Mouse (Mus musculus) myocyte (in vitro differentiated cells): ENCODE data around the gene Tenm4. TPM values are rescaled to one million over a fixed set of nuclear protein-coding genes. Genes with fewer than 3 reads are reported as not detected.
A peak's percentile ranks its signal among the peaks of the same experiment; 100 is the strongest.

Experiments
- H3K27me3 ChIP-seq: one replicate; pipeline ENCODE4 v1.6.1; 2011; ENCODE audit not compliant: control insufficient read depth, insufficient read depth, insufficient read length
- H3K36me3 ChIP-seq: one replicate; pipeline ENCODE4 v1.6.1; 2011; ENCODE audit not compliant: control insufficient read depth, insufficient read depth
- H3K4me2 ChIP-seq: one replicate; pipeline ENCODE4 v1.6.1; 2011; ENCODE audit warnings: low read depth, control low read depth
- H3K4me3 ChIP-seq: one replicate; pipeline ENCODE4 v1.5.1; 2011; ENCODE audit warnings: mild to moderate bottlenecking, control low read depth, moderate library complexity
- H3K79me2 ChIP-seq: one replicate; pipeline ENCODE4 v1.6.1; 2011; ENCODE audit not compliant: control insufficient read depth, insufficient read depth
- H3ac ChIP-seq: one replicate; pipeline ENCODE4 v1.6.1; 2011; ENCODE audit not compliant: control insufficient read depth, insufficient read length
- MAX ChIP-seq: IDR thresholded peaks from one replicate; pipeline ENCODE4 v1.6.1; 2011; ENCODE audit warnings: low read depth, mild to moderate bottlenecking, control low read depth
- MYOD1 ChIP-seq, 3 experiments: IDR thresholded peaks; one replicate each; pipeline ENCODE4 v1.6.1; 2011; ENCODE audit warnings: control low read depth in 2 of 3, low read depth in 2 of 3, mild to moderate bottlenecking in 2 of 3, moderate library complexity in 1 of 3; ENCODE audit not compliant: insufficient read length in 2 of 3, control insufficient read depth in 1 of 3
- MYOG ChIP-seq, 3 experiments: IDR thresholded peaks; one replicate each; pipeline ENCODE4 v1.6.1; 2011; ENCODE audit warnings: control low read depth in 2 of 3, low read depth in 2 of 3, mild to moderate bottlenecking in 2 of 3; ENCODE audit not compliant: insufficient read length in 2 of 3, control insufficient read depth in 1 of 3, insufficient read depth in 1 of 3
- POLR2AphosphoS2 ChIP-seq: IDR thresholded peaks from one replicate; pipeline ENCODE4 v1.6.1; 2011; ENCODE audit warnings: low read depth, control low read depth; ENCODE audit not compliant: insufficient read length
- REST ChIP-seq: IDR thresholded peaks from one replicate; pipeline ENCODE4 v1.6.1; 2011; ENCODE audit warnings: mild to moderate bottlenecking, control low read depth, moderate library complexity; ENCODE audit not compliant: insufficient read depth, insufficient read length
- SRF ChIP-seq: IDR thresholded peaks from one replicate; pipeline ENCODE4 v1.6.1; 2011; ENCODE audit warnings: low read depth; ENCODE audit not compliant: control insufficient read depth, insufficient read length
- TCF12 ChIP-seq: IDR thresholded peaks from one replicate; pipeline ENCODE4 v1.6.1; 2011; ENCODE audit warnings: mild to moderate bottlenecking, control low read depth; ENCODE audit not compliant: poor library complexity, insufficient read depth, severe bottlenecking
- TCF3 ChIP-seq: IDR thresholded peaks from one replicate; pipeline ENCODE4 v1.6.1; 2011; ENCODE audit warnings: low read depth, control low read depth; ENCODE audit not compliant: insufficient read length
- USF1 ChIP-seq: IDR thresholded peaks from one replicate; pipeline ENCODE4 v1.6.1; 2011; ENCODE audit warnings: low read depth, mild to moderate bottlenecking, control low read depth, moderate library complexity
- polyA plus RNA-seq: library from polyadenylated mRNA; unstranded; fragments of >200 nt; fragmentation: generic; extraction: Trizol; gene quantifications from one replicate; pipeline ENCODE4 v1.2.1, GENCODE M21; 2012; ENCODE audit warnings: missing spikeins

Gene Tenm4
- polyA plus RNA-seq, 1 experiment, result 10.9 TPM

- Histone ChIP-seq H3ac (no peak overlapping the region), H3K27me3 (no peaks in the 10 kb centered on the region), H3K4me2 (no peak overlapping the region), H3K36me3 (no peaks in the 10 kb centered on the region), H3K4me3 (no peak overlapping the region), H3K79me2 (no peaks in the 10 kb centered on the region)
- no peak for TF ChIP-seq TCF3
- TF ChIP-seq MYOD1 (IDR thresholded peaks at IDR 0.05; ENCODE audit: control insufficient read depth in 1 of 3, insufficient read length in 2 of 3, low read depth in 2 of 3), result no peak
Observed at GRCm38 (mm10) chr7:96788135-96788534, 617.1 kb downstream of the Tenm4 start.

GRCm38 (mm10) chr7:96790326-96790725 is 619.3 kb downstream of the Tenm4 start:
- H3K27me3 ChIP-seq, result no peaks in the 10 kb centered on the region
- no peaks in the 10 kb centered on the region for H3K36me3 ChIP-seq
- H3K4me3 ChIP-seq, result no peak overlapping the region
- no peak overlapping the region for H3ac ChIP-seq
- H3K4me2 ChIP-seq, result no peak overlapping the region
- TF ChIP-seq TCF3 (no peak), SRF (no peak), MYOD1 (IDR thresholded peaks at IDR 0.05; ENCODE audit: control insufficient read depth in 1 of 3, insufficient read length in 2 of 3, low read depth in 2 of 3) (no peak)
- H3K79me2 ChIP-seq, result no peaks in the 10 kb centered on the region

GRCm38 (mm10) chr7:96792456-96793229 is 621.6 kb downstream of the Tenm4 start:
- H3ac ChIP-seq, result no peak overlapping the region
- no peaks in the 10 kb centered on the region for H3K79me2 ChIP-seq
- no peak for TF ChIP-seq POLR2AphosphoS2
- no peak for TF ChIP-seq REST
- H3K36me3 ChIP-seq, result no peaks in the 10 kb centered on the region
- H3K27me3 ChIP-seq, result no peaks in the 10 kb centered on the region
- no peak overlapping the region for H3K4me3 ChIP-seq
- no peak overlapping the region for H3K4me2 ChIP-seq

GRCm38 (mm10) chr7:96796033-96796741 is 625.1 kb downstream of the Tenm4 start:
- TF ChIP-seq MYOD1 (IDR thresholded peaks at IDR 0.05; ENCODE audit: control insufficient read depth in 1 of 3, insufficient read length in 2 of 3, low read depth in 2 of 3), result peak in 2 of 3 experiments; percentile 38
- no peak for TF ChIP-seq TCF12
- no peak for TF ChIP-seq USF1
- TF ChIP-seq MAX, result no peak
- no peak for TF ChIP-seq TCF3
- TF ChIP-seq MYOG (IDR thresholded peaks at IDR 0.05; ENCODE audit: control insufficient read depth in 1 of 3, insufficient read depth in 1 of 3, insufficient read length in 2 of 3, low read depth in 2 of 3), result peak in 1 of 3 experiments; percentile 43
- Histone ChIP-seq H3K4me2 (peak overlapping the region; percentile 27), H3K27me3 (no peaks in the 10 kb centered on the region), H3K36me3 (no peaks in the 10 kb centered on the region), H3K4me3 (no peak overlapping the region), H3ac (no peak overlapping the region), H3K79me2 (no peaks in the 10 kb centered on the region)

- Histone ChIP-seq H3K79me2 (no peaks in the 10 kb centered on the region), H3ac (no peak overlapping the region), H3K4me3 (no peak overlapping the region), H3K4me2 (peak overlapping the region; percentile 13), H3K36me3 (no peaks in the 10 kb centered on the region), H3K27me3 (no peaks in the 10 kb centered on the region)
- no peak for TF ChIP-seq SRF
- TF ChIP-seq TCF3, result no peak
- TF ChIP-seq MYOD1 (IDR thresholded peaks at IDR 0.05; ENCODE audit: control insufficient read depth in 1 of 3, insufficient read length in 2 of 3, low read depth in 2 of 3), result peak in 1 of 3 experiments; percentile 36
- peak in 1 of 3 experiments; percentile 36 for TF ChIP-seq MYOG (IDR thresholded peaks at IDR 0.05; ENCODE audit: control insufficient read depth in 1 of 3, insufficient read depth in 1 of 3, insufficient read length in 2 of 3, low read depth in 2 of 3)
Observed at GRCm38 (mm10) chr7:96796788-96797485, 625.9 kb downstream of the Tenm4 start.
